Comparison of ENCODE assay signal across 20 mouse cellular contexts in the genomic region with DNA sequence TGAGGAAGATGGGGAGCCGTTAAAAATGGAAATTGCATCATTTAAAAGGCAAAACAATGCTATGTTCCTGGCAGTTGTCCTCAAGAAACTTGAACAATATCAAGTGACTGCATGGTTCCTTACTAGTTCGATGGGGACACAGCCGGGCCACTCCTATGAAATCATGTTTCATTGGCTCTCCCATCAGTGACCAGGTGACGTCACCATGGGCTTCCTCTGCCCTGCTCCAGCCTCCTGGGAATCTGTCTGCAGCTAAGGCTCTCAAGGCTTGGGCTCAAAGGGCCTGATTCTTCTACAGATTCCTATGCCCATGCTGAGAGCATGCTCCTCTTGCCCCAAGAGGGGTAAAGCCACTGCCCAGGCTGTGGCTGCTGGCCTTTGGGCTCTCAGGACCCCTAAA. TPM values are rescaled to one million over a fixed set of nuclear protein-coding genes. Genes with fewer than 3 reads are reported as not detected.
DNase-seq lines count a peak whose midpoint lies in the region; ATAC-seq and TF ChIP-seq lines count a peak whose summit lies in the region.
"Had no signal": no experiment of that assay in that cellular context is flagged by ENCODE, and none has a peak within 500 bp of the region (broad histone marks: within the 10 kb centered on the region; RNA-seq: fewer than 3 reads in every experiment).

No protein-coding gene starts in this region.

- TF ChIP-seq CTCF in layer of hippocampus, adult 2 months (conservative IDR thresholded peaks at IDR 0.05): no peak

- H3K27me3 ChIP-seq in hindbrain, embryonic 13.5 days: no peaks in the 10 kb centered on the region
- no peaks in the 10 kb centered on the region for H3K27me3 ChIP-seq in hindbrain, embryonic 12.5 days
- no peaks in the 10 kb centered on the region for H3K27me3 ChIP-seq in kidney, embryonic 15.5 days
- H3K27me3 ChIP-seq: embryonic facial prominence, embryonic 12.5 days; forebrain, embryonic 13.5 days; forebrain, embryonic 15.5 days had no signal

- ATAC-seq in hindbrain, embryonic 13.5 days (ENCODE audit: low FRiP score): no peak
- no peak for ATAC-seq in hindbrain, embryonic 12.5 days (ENCODE audit: low FRiP score)
- ATAC-seq in kidney, embryonic 15.5 days (replicated peaks; ENCODE audit: low FRiP score): peak; percentile 66
- ATAC-seq in granulocyte monocyte progenitor cell, adult 5-6 weeks (replicated peaks; ENCODE audit: poor library complexity, severe bottlenecking): peak; percentile 33
- ATAC-seq: forebrain, embryonic 13.5 days; forebrain, embryonic 15.5 days had no signal

- H3K9me3 ChIP-seq in hindbrain, embryonic 13.5 days: no peaks in the 10 kb centered on the region
- 0 out of 2 replicates have a peak, but pooled peaks cover 4% of the 10 kb centered on the region for H3K9me3 ChIP-seq in hindbrain, embryonic 12.5 days (replicated peaks)
- no peaks in the 10 kb centered on the region for H3K9me3 ChIP-seq in kidney, embryonic 15.5 days (replicated peaks)
- H3K9me3 ChIP-seq: embryonic facial prominence, embryonic 10.5 days; embryonic facial prominence, embryonic 12.5 days; forebrain, embryonic 13.5 days; forebrain, embryonic 15.5 days had no signal

- no peaks in the 10 kb centered on the region for H3K36me3 ChIP-seq in hindbrain, embryonic 13.5 days
- no peaks in the 10 kb centered on the region for H3K36me3 ChIP-seq in hindbrain, embryonic 12.5 days
- H3K36me3 ChIP-seq in kidney, embryonic 15.5 days: no peaks in the 10 kb centered on the region
- H3K36me3 ChIP-seq: embryonic facial prominence, embryonic 10.5 days; embryonic facial prominence, embryonic 12.5 days; forebrain, embryonic 15.5 days had no signal

- H3K4me3 ChIP-seq in hindbrain, embryonic 13.5 days: no peak overlapping the region
- H3K4me3 ChIP-seq in hindbrain, embryonic 12.5 days: no peak overlapping the region
- H3K4me3 ChIP-seq in kidney, embryonic 15.5 days (replicated peaks): no peak overlapping the region
- H3K4me3 ChIP-seq in layer of hippocampus, adult 2 months: no peak overlapping the region
- H3K4me3 ChIP-seq: embryonic facial prominence, embryonic 10.5 days; embryonic facial prominence, embryonic 12.5 days; forebrain, embryonic 13.5 days; forebrain, embryonic 15.5 days had no signal

- H3K9ac ChIP-seq in hindbrain, embryonic 13.5 days: no peak overlapping the region
- no peak overlapping the region for H3K9ac ChIP-seq in hindbrain, embryonic 12.5 days
- no peak overlapping the region for H3K9ac ChIP-seq in kidney, embryonic 15.5 days
- H3K9ac ChIP-seq: embryonic facial prominence, embryonic 12.5 days; forebrain, embryonic 13.5 days; forebrain, embryonic 15.5 days had no signal

- H3K4me1 ChIP-seq in hindbrain, embryonic 13.5 days (replicated peaks): 0 out of 2 replicates have a peak, but pooled peaks cover 6% of the 10 kb centered on the region
- no peaks in the 10 kb centered on the region for H3K4me1 ChIP-seq in hindbrain, embryonic 12.5 days
- 0 out of 2 replicates have a peak, but pooled peaks cover 11% of the 10 kb centered on the region for H3K4me1 ChIP-seq in kidney, embryonic 15.5 days
- H3K4me1 ChIP-seq: embryonic facial prominence, embryonic 10.5 days; embryonic facial prominence, embryonic 12.5 days had no signal

- H3K4me2 ChIP-seq in hindbrain, embryonic 13.5 days: no peak overlapping the region
- no peak overlapping the region for H3K4me2 ChIP-seq in hindbrain, embryonic 12.5 days (replicated peaks)
- no peak overlapping the region for H3K4me2 ChIP-seq in kidney, embryonic 15.5 days
- H3K4me2 ChIP-seq: embryonic facial prominence, embryonic 12.5 days; forebrain, embryonic 13.5 days; forebrain, embryonic 15.5 days had no signal

- 0 out of 2 replicates have a peak overlapping the region, but pooled peaks have one; percentile 30 for H3K27ac ChIP-seq in hindbrain, embryonic 13.5 days
- H3K27ac ChIP-seq in hindbrain, embryonic 12.5 days: no peak overlapping the region
- H3K27ac ChIP-seq in kidney, embryonic 15.5 days: peak overlapping the region; percentile 56; the same call in 1 of the 2 replicates
- H3K27ac ChIP-seq in layer of hippocampus, adult 2 months: peak overlapping the region; percentile 36; the same call in 1 of the 2 replicates
- H3K27ac ChIP-seq: embryonic facial prominence, embryonic 10.5 days; embryonic facial prominence, embryonic 12.5 days; forebrain, embryonic 13.5 days; forebrain, embryonic 15.5 days had no signal

- WGBS in hindbrain, embryonic 13.5 days: 75% methylated on average over 4 of the region's 4 CpGs
- 79% methylated on average over 4 of the region's 4 CpGs for WGBS in hindbrain, embryonic 12.5 days
- WGBS in kidney, embryonic 15.5 days: 66% methylated on average over 4 of the region's 4 CpGs

- DNase-seq in kidney, postnatal 36 days: no peak
- DNase-seq in layer of hippocampus, adult 2 months (ENCODE audit: low spot score in 2 of 2): no peak
- no peak for DNase-seq in layer of hippocampus, adult 8-10 months (ENCODE audit: low spot score in 2 of 2)
- no peak for DNase-seq in cerebellum, adult 9-11 months
- DNase-seq: adrenal gland, adult 2 months; adrenal gland, postnatal 10 days; adrenal gland, postnatal 25 days; cerebellum, adult 11 months; cerebellum, adult 18-20 months; cerebellum, adult 8-10 months; cerebellum, postnatal 10 days; cerebellum, postnatal 25 days had no signal

RNA-seq across cellular contexts. Expression of a gene that starts 12.3 kb away (rescaled TPM):
- polyA plus RNA-seq in hindbrain, embryonic 13.5 days (2015; fragmentation: Nextera tagmentation; extraction: Ambion mirVana): 34.6 and 35.1 TPM in 2 replicates
- 42.1 and 44.2 TPM in 2 replicates for polyA plus RNA-seq in hindbrain, embryonic 12.5 days (2016; fragmentation: Nextera tagmentation; extraction: Ambion mirVana)
- polyA plus RNA-seq in kidney, embryonic 15.5 days (2015; fragmentation: Nextera tagmentation; extraction: Ambion mirVana): 47.1 and 51.0 TPM in 2 replicates
- total RNA-seq in layer of hippocampus, adult 2 months (2021): 10 to 100 TPM; 22.6 to 23.8 TPM
- 10 to 100 TPM; 19.9 to 29.8 (median 23.6) TPM for total RNA-seq in layer of hippocampus, adult 8-10 months (2022)
- 2.6 and 5.5 TPM in 2 replicates for total RNA-seq in granulocyte monocyte progenitor cell, adult 5-6 weeks (2014; fragmentation: Nextera tagmentation)
- total RNA-seq in granulocyte monocyte progenitor cell, adult 5-6 weeks (2017): 5.5 and 7.1 TPM in 2 replicates

RNA-seq across cellular contexts. Expression of a gene that starts 29.9 kb away (rescaled TPM):
- polyA plus RNA-seq in hindbrain, embryonic 13.5 days (2015; fragmentation: Nextera tagmentation; extraction: Ambion mirVana): 7.0 and 8.3 TPM in 2 replicates
- 9.1 and 10.7 TPM in 2 replicates for polyA plus RNA-seq in hindbrain, embryonic 12.5 days (2016; fragmentation: Nextera tagmentation; extraction: Ambion mirVana)
- 12.0 and 12.2 TPM in 2 replicates for polyA plus RNA-seq in kidney, embryonic 15.5 days (2015; fragmentation: Nextera tagmentation; extraction: Ambion mirVana)
- total RNA-seq in layer of hippocampus, adult 2 months (2021): 10 to 100 TPM; 63.7 to 69.4 TPM
- 10 to 100 TPM; 58.0 to 64.1 (median 60.7) TPM for total RNA-seq in layer of hippocampus, adult 8-10 months (2022)
- total RNA-seq in granulocyte monocyte progenitor cell, adult 5-6 weeks (2014; fragmentation: Nextera tagmentation): 98.3 and 101 TPM in 2 replicates
- 158 and 172 TPM in 2 replicates for total RNA-seq in granulocyte monocyte progenitor cell, adult 5-6 weeks (2017)

Comparison
In these comparisons a context has a peak if more than half of its experiments do, and no peak if none do; other contexts are left out.
1. ATAC-seq: peak in kidney, embryonic 15.5 days (single experiment) and granulocyte monocyte progenitor cell, adult 5-6 weeks (single experiment); none in hindbrain, embryonic 13.5 days (single experiment) and hindbrain, embryonic 12.5 days (single experiment).